Mouse (Mus musculus) right cerebral cortex, postnatal 25 days (tissue): ENCODE data around the gene Adgrd1.

Experiments used
- DNase-seq: peaks from one replicate; pipeline ENCODE4 v3.0.0; 2022

The Adgrd1 gene

GRCm38 (mm10) chr5:129161372-129162051 is 65.0 kb downstream of the Adgrd1 start:
- DNase-seq, result no peak

GRCm38 (mm10) chr5:129163416-129163815 is 66.9 kb downstream of the Adgrd1 start:
- DNase-seq, result no peak

GRCm38 (mm10) chr5:129164091-129164490 is 67.5 kb downstream of the Adgrd1 start:
- no peak for DNase-seq

GRCm38 (mm10) chr5:129164911-129165584 is 68.5 kb downstream of the Adgrd1 start:
- DNase-seq, result no peak

DNA sequence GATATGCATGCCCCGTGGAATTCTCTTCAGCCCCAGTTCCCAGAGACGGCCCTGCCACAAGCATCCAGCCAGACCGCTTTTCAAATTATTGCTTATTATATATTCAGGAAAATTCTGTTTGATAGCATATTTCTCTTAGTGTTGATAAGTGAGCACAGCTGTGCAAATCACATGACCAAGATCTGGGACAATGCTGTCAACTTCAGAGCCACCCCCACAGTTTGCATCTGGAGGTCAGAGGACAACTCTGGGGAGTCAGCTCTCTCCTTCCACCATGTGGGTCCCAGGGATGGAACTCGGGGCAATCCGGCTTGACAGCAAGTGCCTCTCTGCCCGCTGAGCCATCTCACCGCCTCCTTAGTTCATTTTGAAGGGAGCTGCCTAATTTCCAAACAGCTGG is 69.0 kb downstream of the Adgrd1 start:
- no peak for DNase-seq

GRCm38 (mm10) chr5:129169090-129169489 is 72.5 kb downstream of the Adgrd1 start:
- DNase-seq, result no peak

DNA sequence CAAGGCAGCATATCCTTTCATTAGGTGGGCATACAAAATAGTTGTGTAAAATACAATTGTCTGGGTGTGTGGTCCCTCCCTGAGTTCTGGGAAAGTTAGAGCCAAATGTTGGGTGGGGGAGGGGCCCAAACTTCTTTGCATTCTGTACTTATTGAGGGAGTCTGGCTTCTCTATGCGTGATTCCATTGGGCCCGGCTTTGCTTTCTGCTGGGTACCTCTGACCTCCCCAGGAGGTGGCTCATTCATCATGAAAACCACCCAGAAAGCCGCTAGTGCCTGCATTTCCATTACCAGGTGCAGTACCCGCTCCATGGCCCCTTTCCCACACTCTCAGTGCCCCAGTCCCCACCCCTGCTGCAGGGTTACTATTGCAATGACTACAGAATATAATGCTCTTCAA is 73.0 kb downstream of the Adgrd1 start:
- no peak for DNase-seq

DNA sequence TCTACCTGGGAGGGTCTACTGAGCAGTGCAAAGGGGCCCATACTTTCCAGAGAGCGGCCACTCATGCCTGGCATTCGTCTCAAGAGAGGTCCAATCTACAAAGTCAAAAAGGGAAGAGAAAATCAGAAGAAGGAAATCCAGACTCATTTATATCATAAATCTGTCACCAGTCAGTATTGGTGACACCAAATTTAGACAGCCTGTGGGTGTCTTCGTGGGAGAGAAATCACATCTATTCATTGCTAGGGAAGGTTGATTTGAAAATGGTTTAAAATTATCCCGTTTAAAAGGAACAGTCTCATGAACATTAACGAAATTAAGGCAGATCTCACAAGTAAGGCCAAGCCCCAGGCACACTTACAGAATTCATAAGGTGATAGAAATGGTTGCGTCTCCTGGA is 76.0 kb downstream of the Adgrd1 start:
- no peak for DNase-seq

- DNase-seq, result no peak
These were observed 79.4 kb downstream of the Adgrd1 start for GRCm38 (mm10) chr5:129175925-129176324.

- DNase-seq, result peak; percentile 82
These were observed 81.4 kb downstream of the Adgrd1 start for GRCm38 (mm10) chr5:129177697-129178511.

DNA sequence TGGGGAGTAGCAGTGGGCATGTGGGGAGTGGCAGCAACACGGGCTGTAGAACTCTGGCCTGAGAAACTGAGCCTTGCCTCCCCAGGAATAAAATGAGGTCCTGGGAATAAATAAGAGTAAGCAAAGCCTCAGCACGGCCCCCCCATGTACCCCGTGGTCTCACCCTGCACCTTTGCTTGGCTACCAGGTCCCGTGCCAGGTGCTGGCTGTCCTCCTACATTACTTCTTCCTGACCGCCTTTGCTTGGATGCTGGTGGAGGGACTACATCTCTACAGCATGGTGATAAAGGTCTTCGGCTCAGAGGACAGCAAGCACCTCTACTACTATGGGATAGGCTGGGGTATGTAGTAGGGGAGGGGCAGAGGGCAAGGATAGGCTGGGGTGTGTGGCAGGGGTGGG is 82.8 kb downstream of the Adgrd1 start:
- no peak for DNase-seq

DNA sequence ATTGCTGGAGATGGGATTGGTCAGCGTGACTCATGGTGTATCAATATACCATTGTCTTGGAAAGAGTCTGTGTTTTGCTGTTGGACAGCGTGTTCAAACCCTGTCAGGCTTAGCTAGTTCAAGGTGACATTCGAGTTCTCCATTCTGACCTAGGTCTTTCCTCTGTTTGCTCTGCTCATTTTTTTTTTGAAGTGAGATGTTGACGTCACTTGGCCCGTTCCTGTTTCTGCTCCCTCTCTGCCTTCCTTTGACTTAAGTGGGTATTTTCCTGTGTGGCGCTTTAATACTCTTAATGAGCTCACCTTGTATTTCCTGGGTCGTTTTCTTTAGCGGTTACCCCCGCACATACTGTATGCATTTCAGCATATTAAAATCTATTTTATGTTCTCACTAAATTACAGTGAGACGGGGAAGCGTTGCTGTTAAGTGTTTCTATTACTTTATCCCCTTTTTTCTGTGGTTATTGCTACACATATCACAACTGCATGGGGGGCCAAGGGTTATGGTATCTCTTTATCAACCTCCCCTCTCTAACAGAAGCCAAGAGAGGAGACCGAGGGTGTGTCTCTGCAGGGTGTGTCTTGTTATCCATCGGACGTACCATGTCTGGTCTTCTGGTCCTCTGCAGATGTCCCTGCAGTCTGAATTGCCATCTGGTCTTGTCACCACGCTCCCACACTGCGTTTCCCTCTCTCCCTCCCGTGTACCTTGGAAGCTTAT is 83.6 kb downstream of the Adgrd1 start:
- DNase-seq, result no peak

- DNase-seq, result no peak
These were observed 84.2 kb downstream of the Adgrd1 start for GRCm38 (mm10) chr5:129180715-129181228.

- DNase-seq, result no peak
These were observed 84.9 kb downstream of the Adgrd1 start for GRCm38 (mm10) chr5:129181450-129181849.

DNA sequence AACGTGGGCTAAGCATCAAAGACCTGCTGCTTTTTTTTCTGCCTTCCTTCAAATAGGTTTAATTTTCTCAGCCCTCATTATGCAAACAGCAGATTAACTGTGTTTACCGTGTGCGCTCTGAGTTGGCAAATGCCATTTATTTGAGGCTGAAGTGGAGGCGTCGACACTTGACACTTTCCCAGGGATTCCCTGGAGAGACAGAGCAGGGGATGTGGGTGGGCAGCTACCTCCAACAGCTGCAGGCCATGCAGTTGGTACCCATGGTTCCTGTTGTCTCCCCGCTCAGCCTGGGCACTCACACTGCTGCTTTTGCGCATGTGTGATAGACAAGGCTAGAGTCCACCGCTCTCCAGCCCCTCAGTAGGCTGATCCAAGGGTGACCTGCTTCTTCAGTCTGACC is 86.0 kb downstream of the Adgrd1 start:
- peak; percentile 21 for DNase-seq

DNA sequence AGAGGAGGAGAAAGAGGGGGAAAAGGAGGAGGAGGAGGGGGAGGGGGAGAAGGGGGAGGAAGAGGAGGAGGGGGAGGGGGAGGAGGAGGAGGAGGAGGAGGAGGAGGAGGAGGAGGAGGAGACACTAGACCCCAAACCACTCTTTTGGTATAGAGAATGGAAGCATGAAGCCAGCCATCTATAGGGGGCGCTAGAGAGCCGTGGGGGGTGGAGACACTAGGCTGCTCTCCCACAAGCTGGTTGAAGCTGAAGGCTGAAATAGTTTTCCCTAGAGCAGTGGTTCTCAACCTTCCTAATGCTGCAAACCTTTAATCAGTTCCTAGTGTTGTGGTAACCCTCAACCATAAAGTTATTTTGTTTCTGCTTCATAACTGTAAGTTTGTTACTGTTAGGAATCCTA is 89.7 kb downstream of the Adgrd1 start:
- no peak for DNase-seq

- DNase-seq, result no peak
These were observed 90.4 kb downstream of the Adgrd1 start for GRCm38 (mm10) chr5:129186926-129187325.

GRCm38 (mm10) chr5:129189071-129189470 is 92.5 kb downstream of the Adgrd1 start:
- no peak for DNase-seq

- no peak for DNase-seq
These were observed 93.5 kb downstream of the Adgrd1 start for GRCm38 (mm10) chr5:129190077-129190476.

- DNase-seq, result no peak
These were observed 100.0 kb downstream of the Adgrd1 start for GRCm38 (mm10) chr5:129196501-129196900.

DNA sequence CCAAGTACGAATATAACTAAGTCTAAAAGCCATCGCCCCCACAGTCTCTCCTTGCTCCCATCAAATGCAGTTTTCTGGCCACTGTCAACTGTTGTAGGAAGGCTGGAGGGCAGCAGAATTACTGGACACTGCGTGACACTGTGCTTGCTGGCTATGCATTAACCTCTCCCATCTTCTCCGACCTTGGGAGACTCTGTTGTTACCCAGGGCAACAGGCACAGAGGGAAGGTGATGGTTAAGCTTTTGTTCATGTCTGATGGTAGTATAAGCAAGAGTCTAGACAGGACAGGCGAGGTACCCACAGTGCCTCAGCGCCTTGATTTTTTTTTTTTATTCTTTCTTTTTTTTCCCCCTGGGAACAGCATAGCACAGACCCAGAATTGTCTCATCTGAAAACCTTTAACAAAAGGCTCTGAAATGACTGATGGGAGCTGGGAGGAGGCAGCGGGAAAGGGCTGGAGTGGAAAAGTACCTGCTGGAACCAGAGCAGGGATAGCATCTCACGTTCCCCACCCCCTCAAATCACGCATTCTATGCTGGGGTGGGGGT is 100.5 kb downstream of the Adgrd1 start:
- DNase-seq, result no peak

- DNase-seq, result no peak
These were observed 103.6 kb downstream of the Adgrd1 start for GRCm38 (mm10) chr5:129200132-129200531.

DNA sequence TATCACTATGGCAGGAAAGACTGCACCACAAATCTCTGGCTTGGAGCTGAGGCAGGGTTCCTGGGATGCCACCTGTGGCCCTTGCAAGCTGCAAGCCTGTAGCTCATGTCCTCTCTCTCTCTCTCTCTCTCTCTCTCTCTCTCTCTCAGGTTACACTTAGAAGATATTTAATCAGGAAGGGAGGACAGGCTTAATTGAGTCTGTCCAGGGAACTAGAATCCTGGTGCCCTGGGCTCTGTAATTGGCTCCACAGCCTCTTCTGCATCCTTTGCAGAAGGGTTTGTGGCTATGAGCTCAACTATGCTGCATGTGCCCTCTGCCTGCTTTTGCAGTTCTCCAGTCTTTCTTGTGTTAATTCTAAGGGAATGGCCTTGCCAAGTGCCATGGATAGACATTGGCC is 111.7 kb downstream of the Adgrd1 start:
- no peak for DNase-seq
